ENCODE assay signal across 27 mouse cellular contexts in the genomic region with DNA sequence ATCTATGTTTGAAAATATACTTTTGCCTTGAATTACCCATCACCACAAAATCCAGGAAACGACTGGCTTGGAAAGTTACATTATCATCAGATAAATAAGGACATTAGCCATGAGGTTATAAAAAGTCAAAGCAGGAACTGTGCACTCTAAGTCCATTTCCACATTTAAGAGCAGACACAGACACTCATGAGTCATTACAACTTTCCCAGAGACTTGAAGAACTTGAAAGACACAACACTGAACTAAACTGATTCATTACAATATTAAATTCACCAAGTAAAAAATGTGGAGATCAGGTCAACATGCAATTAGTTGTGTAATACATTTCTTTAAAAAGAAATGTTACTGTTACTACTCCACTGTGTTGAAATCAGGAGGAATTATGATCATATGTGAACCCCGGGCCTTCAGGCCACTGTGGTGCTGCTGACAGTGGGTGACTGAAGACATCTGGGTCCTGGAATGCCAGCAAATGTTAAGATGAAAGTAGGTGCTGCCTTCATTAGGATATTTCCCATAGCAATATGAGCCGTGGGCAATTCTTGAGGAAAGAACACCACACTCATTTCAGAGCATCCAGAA. TPM values are rescaled to one million over a fixed set of nuclear protein-coding genes. Genes with fewer than 3 reads are reported as not detected.
DNase-seq lines count a peak whose midpoint lies in the region; ATAC-seq and TF ChIP-seq lines count a peak whose summit lies in the region.
"Had no signal": no experiment of that assay in that cellular context is flagged by ENCODE, and none has a peak within 500 bp of the region (broad histone marks: within the 10 kb centered on the region; RNA-seq: fewer than 3 reads in every experiment).

No protein-coding gene starts in this region.

- no peak overlapping the region for H3K27ac ChIP-seq in kidney, adult 2 months (ENCODE audit: insufficient read depth, low read depth, low read length)
- no peak overlapping the region for H3K27ac ChIP-seq in kidney, embryonic 16.5 days (ENCODE audit: low read length)
- no peak overlapping the region for H3K27ac ChIP-seq in liver, adult 2 months (replicated peaks; ENCODE audit: insufficient read depth, low read depth, low read length)
- H3K27ac ChIP-seq in liver, embryonic 11.5 days (ENCODE audit: low read depth, low read length): no peak overlapping the region
- no peak overlapping the region for H3K27ac ChIP-seq in forebrain, embryonic 14.5 days (ENCODE audit: low read depth, low read length)
- H3K27ac ChIP-seq: embryonic facial prominence, embryonic 10.5 days; embryonic facial prominence, embryonic 15.5 days; forebrain, embryonic 13.5 days; heart, embryonic 10.5 days; heart, embryonic 15.5 days; hindbrain, embryonic 12.5 days; hindbrain, postnatal 0 days; limb, embryonic 10.5 days; limb, embryonic 15.5 days; stomach, embryonic 15.5 days had no signal

- no peaks in the 10 kb centered on the region for H3K4me1 ChIP-seq in kidney, adult 2 months (ENCODE audit: control insufficient read depth, insufficient read depth, low read length)
- H3K4me1 ChIP-seq in kidney, embryonic 16.5 days (ENCODE audit: insufficient read depth, low read length): no peaks in the 10 kb centered on the region
- no peaks in the 10 kb centered on the region for H3K4me1 ChIP-seq in liver, adult 2 months (ENCODE audit: control insufficient read depth, insufficient read depth, low read length)
- H3K4me1 ChIP-seq in liver, embryonic 11.5 days (replicated peaks; ENCODE audit: control insufficient read depth, insufficient read depth, low read length): no peaks in the 10 kb centered on the region
- no peaks in the 10 kb centered on the region for H3K4me1 ChIP-seq in forebrain, embryonic 14.5 days (ENCODE audit: control insufficient read depth, insufficient read depth, low read length)
- H3K4me1 ChIP-seq: embryonic facial prominence, embryonic 10.5 days; embryonic facial prominence, embryonic 15.5 days; forebrain, embryonic 13.5 days; heart, embryonic 10.5 days; heart, embryonic 15.5 days; hindbrain, embryonic 12.5 days; limb, embryonic 10.5 days; stomach, embryonic 15.5 days had no signal

- H3K79me2 ChIP-seq in liver, adult 2 months (ENCODE audit: control insufficient read depth, insufficient read depth, low read length): no peaks in the 10 kb centered on the region

- ATAC-seq in kidney, embryonic 16.5 days (ENCODE audit: low FRiP score, low TSS enrichment): no peak
- ATAC-seq in liver, embryonic 11.5 days (replicated peaks; ENCODE audit: low FRiP score): no peak
- no peak for ATAC-seq in forebrain, embryonic 14.5 days
- ATAC-seq: CD4-positive, CD25-positive, alpha-beta regulatory T cell, adult 4 months; forebrain, embryonic 13.5 days; hindbrain, postnatal 0 days; intestine, postnatal 0 days; midbrain, embryonic 16.5 days had no signal

- H3K9me3 ChIP-seq in kidney, embryonic 16.5 days (ENCODE audit: low read length): no peaks in the 10 kb centered on the region
- H3K9me3 ChIP-seq in liver, embryonic 11.5 days (ENCODE audit: control insufficient read depth, low read length): no peaks in the 10 kb centered on the region
- no peaks in the 10 kb centered on the region for H3K9me3 ChIP-seq in forebrain, embryonic 14.5 days (replicated peaks; ENCODE audit: control insufficient read depth, low read length)
- H3K9me3 ChIP-seq: embryonic facial prominence, embryonic 10.5 days; embryonic facial prominence, embryonic 15.5 days; forebrain, embryonic 13.5 days; heart, embryonic 10.5 days; heart, embryonic 15.5 days; hindbrain, embryonic 12.5 days; limb, embryonic 10.5 days; limb, embryonic 15.5 days; stomach, embryonic 15.5 days had no signal

- TF ChIP-seq POLR2A in kidney, adult 2 months (IDR thresholded peaks at IDR 0.05; ENCODE audit: low read depth, low read length): no peak
- no peak for TF ChIP-seq POLR2A in liver, adult 2 months (IDR thresholded peaks at IDR 0.05; ENCODE audit: extremely low read depth, insufficient read depth, low read length)

- H3K27me3 ChIP-seq in kidney, adult 2 months (replicated peaks; ENCODE audit: control insufficient read depth, insufficient read depth, low read length): no peaks in the 10 kb centered on the region
- no peaks in the 10 kb centered on the region for H3K27me3 ChIP-seq in kidney, embryonic 16.5 days (ENCODE audit: insufficient read depth, low read length)
- H3K27me3 ChIP-seq in liver, adult 2 months (ENCODE audit: control insufficient read depth, insufficient read depth, low read length): no peaks in the 10 kb centered on the region
- H3K27me3 ChIP-seq in liver, embryonic 11.5 days (replicated peaks; ENCODE audit: control insufficient read depth, insufficient read depth, low read length): no peaks in the 10 kb centered on the region
- no peaks in the 10 kb centered on the region for H3K27me3 ChIP-seq in forebrain, embryonic 14.5 days (replicated peaks; ENCODE audit: control insufficient read depth, insufficient read depth, low read length)
- H3K27me3 ChIP-seq: embryonic facial prominence, embryonic 15.5 days; forebrain, embryonic 13.5 days; heart, embryonic 15.5 days; hindbrain, embryonic 12.5 days; limb, embryonic 15.5 days; stomach, embryonic 15.5 days had no signal

- no peak for TF ChIP-seq CTCF in kidney, adult 2 months (conservative IDR thresholded peaks at IDR 0.05; ENCODE audit: insufficient read depth, insufficient read length, low read depth, low read length)
- TF ChIP-seq CTCF in liver, adult 2 months (IDR thresholded peaks at IDR 0.05; ENCODE audit: low read depth, low read length): no peak

- DNase-seq in kidney, adult 2 months: peak; percentile 24
- peak; percentile 3 for DNase-seq in liver, adult 2 months (ENCODE audit: extremely low read depth, low read depth, low spot score)
- DNase-seq in liver, embryonic 11.5 days (ENCODE audit: low spot score): no peak
- DNase-seq in 3T3-L1 (ENCODE audit: low read depth, low spot score): peak; percentile 15
- peak; percentile 38 for DNase-seq in lung, postnatal 10 days
- no peak for DNase-seq in gastrocnemius, postnatal 10 days
- DNase-seq in forebrain, embryonic 14.5 days (ENCODE audit: low spot score): no peak
- DNase-seq: cerebellum, adult 8-10 months; cerebellum, postnatal 25 days; gastrocnemius, postnatal 25 days; heart, adult 11 months; layer of hippocampus, postnatal 36 days; right cerebral cortex, postnatal 25 days had no signal

- no peak overlapping the region for H3K4me3 ChIP-seq in kidney, adult 2 months (ENCODE audit: insufficient read depth, low read depth, low read length)
- no peak overlapping the region for H3K4me3 ChIP-seq in kidney, embryonic 16.5 days (ENCODE audit: low read length)
- no peak overlapping the region for H3K4me3 ChIP-seq in liver, adult 2 months (ENCODE audit: insufficient read depth, low read depth, low read length)
- no peak overlapping the region for H3K4me3 ChIP-seq in liver, embryonic 11.5 days (ENCODE audit: low read depth, low read length)
- no peak overlapping the region for H3K4me3 ChIP-seq in forebrain, embryonic 14.5 days (ENCODE audit: low read depth, low read length)
- H3K4me3 ChIP-seq: embryonic facial prominence, embryonic 10.5 days; embryonic facial prominence, embryonic 15.5 days; forebrain, embryonic 13.5 days; heart, embryonic 10.5 days; heart, embryonic 15.5 days; hindbrain, embryonic 12.5 days; limb, embryonic 10.5 days; limb, embryonic 15.5 days; stomach, embryonic 15.5 days had no signal

- H3K9ac ChIP-seq in kidney, embryonic 16.5 days (replicated peaks; ENCODE audit: low read length): no peak overlapping the region
- H3K9ac ChIP-seq in liver, adult 2 months (ENCODE audit: low read depth, low read length): no peak overlapping the region
- H3K9ac ChIP-seq in liver, embryonic 11.5 days (ENCODE audit: low read depth, low read length): no peak overlapping the region
- H3K9ac ChIP-seq in forebrain, embryonic 14.5 days (ENCODE audit: low read length): no peak overlapping the region
- H3K9ac ChIP-seq: embryonic facial prominence, embryonic 15.5 days; forebrain, embryonic 13.5 days; heart, embryonic 15.5 days; hindbrain, embryonic 12.5 days; limb, embryonic 15.5 days; stomach, embryonic 15.5 days had no signal

- H3K36me3 ChIP-seq in kidney, adult 2 months (ENCODE audit: control insufficient read depth, insufficient read depth, low read length): no peaks in the 10 kb centered on the region
- H3K36me3 ChIP-seq in kidney, embryonic 16.5 days (ENCODE audit: insufficient read depth, low read length): 0 out of 2 replicates have a peak, but pooled peaks cover 3% of the 10 kb centered on the region
- H3K36me3 ChIP-seq in liver, adult 2 months (ENCODE audit: control insufficient read depth, insufficient read depth, low read length): peaks cover 6% of the 10 kb centered on the region
- H3K36me3 ChIP-seq in liver, embryonic 11.5 days (ENCODE audit: control insufficient read depth, insufficient read depth, low read length): peaks cover 7% of the 10 kb centered on the region
- H3K36me3 ChIP-seq in forebrain, embryonic 14.5 days (ENCODE audit: control insufficient read depth, insufficient read depth, low read length): peaks cover 19% of the 10 kb centered on the region

- WGBS in kidney, adult 2 months: 70% methylated on average over 3 of the region's 3 CpGs
- WGBS in kidney, embryonic 16.5 days: 55% methylated on average over 3 of the region's 3 CpGs
- 84% methylated on average over 3 of the region's 3 CpGs for WGBS in liver, adult 2 months
- 76% methylated on average over 3 of the region's 3 CpGs for WGBS in liver, embryonic 11.5 days
- WGBS in forebrain, embryonic 14.5 days: 91% methylated on average over 3 of the region's 3 CpGs

- H3K4me2 ChIP-seq in kidney, embryonic 16.5 days (replicated peaks; ENCODE audit: low read depth, low read length): no peak overlapping the region
- H3K4me2 ChIP-seq in liver, embryonic 11.5 days: no peak overlapping the region
- no peak overlapping the region for H3K4me2 ChIP-seq in forebrain, embryonic 14.5 days (ENCODE audit: low read length)
- H3K4me2 ChIP-seq: embryonic facial prominence, embryonic 15.5 days; forebrain, embryonic 13.5 days; heart, embryonic 15.5 days; hindbrain, embryonic 12.5 days; limb, embryonic 15.5 days; stomach, embryonic 15.5 days had no signal

RNA-seq across cellular contexts. Expression of gene Fam126a, which starts 55.4 kb away (rescaled TPM):
- polyA plus RNA-seq in kidney, adult 2 months (2012; rRNA removed): 3.2 and 4.4 TPM in 2 replicates
- 22.4 and 23.9 TPM in 2 replicates for polyA plus RNA-seq in kidney, embryonic 16.5 days (2015; fragmentation: Nextera tagmentation; extraction: Ambion mirVana)
- total RNA-seq in liver, adult 2 months (2014; rRNA removed): 8.8 and 9.0 TPM in 2 replicates
- polyA plus RNA-seq in liver, adult 2 months (2012; rRNA removed): 2.5 and 3.0 TPM in 2 replicates
- polyA plus RNA-seq in liver, embryonic 11.5 days (2014; fragmentation: Nextera tagmentation; extraction: Ambion mirVana): 39.6 and 48.3 TPM in 2 replicates
- total RNA-seq in gastrocnemius, postnatal 10 days (2021): 10 to 100 TPM; 15.9 to 20.0 TPM
- polyA plus RNA-seq in forebrain, embryonic 14.5 days (2014; fragmentation: Nextera tagmentation; extraction: Ambion mirVana): 38.2 and 46.2 TPM in 2 replicates

Comparison
In these comparisons a context has a peak if more than half of its experiments do, and no peak if none do; other contexts are left out.
1. DNase-seq: peak in kidney, adult 2 months (single experiment), liver, adult 2 months (single experiment), 3T3-L1 (single experiment) and lung, postnatal 10 days (single experiment); none in liver, embryonic 11.5 days (single experiment), gastrocnemius, postnatal 10 days (single experiment) and forebrain, embryonic 14.5 days (single experiment).